Mouse (Mus musculus): Measurements from ENCODE around the gene Rgs8.

Rgs8 gene

DNA sequence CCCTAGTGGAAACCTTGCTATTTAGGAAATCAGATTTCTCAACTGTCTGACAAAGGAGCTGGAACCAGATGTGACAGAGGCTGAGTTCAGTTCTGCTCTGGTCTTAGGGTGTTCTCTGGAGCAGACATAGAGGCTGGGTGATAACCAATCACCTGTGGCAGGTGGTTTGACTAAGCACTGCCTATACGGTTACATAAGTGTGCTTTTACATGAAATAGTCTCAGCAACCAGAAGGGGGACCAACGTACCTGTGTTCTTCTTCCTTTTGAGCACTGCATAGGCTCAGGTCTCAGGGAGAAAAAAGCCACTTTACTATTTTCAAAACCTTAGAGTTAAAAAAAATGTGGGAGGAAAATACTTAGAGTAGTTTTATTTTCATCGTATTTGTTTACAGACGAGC is 22.8 kb downstream of the Rgs8 start:
- DNase-seq (ENCODE audit: low spot score), result no peak

GRCm38 (mm10) chr1:153677635-153678034 is 24.8 kb downstream of the Rgs8 start:
- no peak for DNase-seq (ENCODE audit: low spot score)

DNA sequence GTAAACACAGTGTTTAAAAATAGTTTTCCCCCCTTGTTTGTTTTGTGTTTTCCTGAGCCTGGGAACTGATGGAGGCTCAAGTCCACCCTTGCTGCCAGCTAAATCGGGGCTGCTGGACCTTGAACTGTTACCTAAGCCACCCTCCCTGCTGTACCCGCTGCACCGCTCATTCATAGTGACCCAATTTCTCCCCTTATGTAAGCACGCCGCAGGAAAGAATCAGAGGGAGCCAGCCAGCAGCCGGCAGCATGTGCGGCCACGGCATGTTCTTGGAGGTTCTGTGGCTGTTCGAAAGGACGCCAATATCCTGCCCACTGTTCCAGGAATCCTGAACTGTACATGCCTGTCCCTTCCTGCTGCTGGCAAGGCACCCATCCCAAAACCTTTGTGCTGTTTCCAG is 26.3 kb downstream of the Rgs8 start:
- no peak for DNase-seq (ENCODE audit: low spot score)

GRCm38 (mm10) chr1:153679653-153680052 is 26.8 kb downstream of the Rgs8 start:
- DNase-seq (ENCODE audit: low spot score), result no peak

GRCm38 (mm10) chr1:153680363-153680762 is 27.5 kb downstream of the Rgs8 start:
- no peak for DNase-seq (ENCODE audit: low spot score)

GRCm38 (mm10) chr1:153681036-153681435 is 28.2 kb downstream of the Rgs8 start:
- DNase-seq (ENCODE audit: low spot score), result no peak

DNA sequence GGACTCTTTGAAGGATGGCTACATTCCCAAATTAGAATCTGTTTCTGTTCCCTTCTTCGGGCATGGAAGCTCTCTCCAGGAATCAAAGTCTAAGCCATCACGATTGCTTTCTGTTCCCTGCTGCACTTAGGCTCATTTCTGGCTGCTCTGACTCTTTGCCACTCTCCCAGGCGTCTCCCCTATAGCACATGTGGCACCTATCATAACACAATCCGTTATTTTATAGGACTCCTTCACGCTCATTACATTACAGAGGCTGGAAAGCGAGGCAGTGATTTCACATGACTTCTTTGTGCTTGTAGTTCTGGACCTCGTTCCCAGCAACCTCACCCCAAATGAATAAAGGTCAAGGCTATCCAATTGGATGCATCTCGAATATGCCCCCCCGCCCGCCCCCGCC is 30.4 kb downstream of the Rgs8 start:
- no peak for DNase-seq (ENCODE audit: low spot score)

- DNase-seq (ENCODE audit: low spot score), result no peak
Observed at GRCm38 (mm10) chr1:153685630-153686029, 32.8 kb downstream of the Rgs8 start.

- no peak for DNase-seq (ENCODE audit: low spot score)
Observed at GRCm38 (mm10) chr1:153692526-153692925, 39.7 kb downstream of the Rgs8 start.

GRCm38 (mm10) chr1:153694372-153695120 is 41.7 kb downstream of the Rgs8 start:
- no peak for DNase-seq (ENCODE audit: low spot score)

DNA sequence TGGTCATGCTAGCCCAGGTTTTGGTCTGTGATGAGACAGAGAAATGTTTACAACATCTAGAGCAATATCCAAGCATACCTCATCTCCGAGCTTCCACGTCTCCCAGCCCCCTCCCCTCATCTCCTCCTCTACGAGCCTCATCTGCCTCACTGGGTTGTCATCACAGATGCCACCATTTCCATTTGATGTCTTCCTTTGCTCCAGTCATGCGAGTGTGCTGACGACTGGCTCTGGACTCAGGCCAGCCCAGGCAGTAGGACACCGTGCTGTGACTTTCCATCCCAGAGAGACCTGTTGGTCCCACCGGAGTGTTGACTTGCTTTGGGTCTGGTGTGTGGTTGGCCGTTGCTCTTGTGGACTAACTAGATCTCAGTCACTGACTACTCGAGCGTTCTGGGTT is 42.6 kb downstream of the Rgs8 start:
- DNase-seq (ENCODE audit: low spot score), result no peak

DNA sequence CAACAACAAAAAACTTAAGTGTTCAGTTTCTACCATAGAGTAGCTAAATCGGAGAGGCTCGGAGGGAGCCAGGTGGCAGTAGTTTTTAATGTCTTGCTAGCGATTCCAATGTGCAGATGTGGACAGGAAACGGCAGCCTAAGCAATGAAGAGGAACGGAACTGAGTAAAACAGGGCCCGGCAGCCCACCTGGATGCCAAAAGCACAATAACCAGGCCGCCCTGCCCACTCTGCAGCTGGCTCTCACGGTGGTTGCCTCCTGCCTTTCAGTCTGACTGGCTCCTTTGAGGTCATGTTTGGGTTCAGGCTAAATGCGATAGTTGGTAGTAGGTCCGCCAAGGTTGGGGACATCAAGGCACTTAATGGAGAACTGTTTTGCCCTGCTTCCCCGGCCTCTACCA is 43.3 kb downstream of the Rgs8 start:
- DNase-seq (ENCODE audit: low spot score), result no peak

DNA sequence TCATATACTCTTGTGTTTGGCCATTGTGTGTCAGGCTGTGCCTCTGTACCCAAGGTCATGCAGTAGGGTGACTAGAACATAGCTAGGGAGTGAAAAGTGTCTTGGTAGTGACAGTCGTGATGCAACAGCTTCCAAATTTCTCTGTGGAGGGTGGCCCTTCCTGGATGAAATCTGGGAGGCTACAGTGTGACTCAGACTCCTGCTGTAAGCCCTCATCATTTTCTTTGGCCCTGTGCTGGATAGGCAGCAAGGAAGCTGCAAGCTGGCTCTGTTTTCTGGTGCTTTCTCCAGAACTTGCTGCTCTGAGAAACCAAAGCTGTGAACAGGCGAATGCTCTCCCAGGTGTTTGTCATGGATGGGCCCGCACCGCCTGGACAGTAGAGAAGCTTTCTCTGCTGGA is 43.7 kb downstream of the Rgs8 start:
- DNase-seq (ENCODE audit: low spot score), result no peak

- no peak for DNase-seq (ENCODE audit: low spot score)
Observed at GRCm38 (mm10) chr1:153697581-153698251, 44.9 kb downstream of the Rgs8 start.

GRCm38 (mm10) chr1:153698311-153699084 is 45.7 kb downstream of the Rgs8 start:
- DNase-seq (ENCODE audit: low spot score), result no peak

- no peak for DNase-seq (ENCODE audit: low spot score)
Observed at GRCm38 (mm10) chr1:153700448-153701063, 47.7 kb downstream of the Rgs8 start.

- no peak for DNase-seq (ENCODE audit: low spot score)
Observed at GRCm38 (mm10) chr1:153701461-153701860, 48.6 kb downstream of the Rgs8 start.

DNA sequence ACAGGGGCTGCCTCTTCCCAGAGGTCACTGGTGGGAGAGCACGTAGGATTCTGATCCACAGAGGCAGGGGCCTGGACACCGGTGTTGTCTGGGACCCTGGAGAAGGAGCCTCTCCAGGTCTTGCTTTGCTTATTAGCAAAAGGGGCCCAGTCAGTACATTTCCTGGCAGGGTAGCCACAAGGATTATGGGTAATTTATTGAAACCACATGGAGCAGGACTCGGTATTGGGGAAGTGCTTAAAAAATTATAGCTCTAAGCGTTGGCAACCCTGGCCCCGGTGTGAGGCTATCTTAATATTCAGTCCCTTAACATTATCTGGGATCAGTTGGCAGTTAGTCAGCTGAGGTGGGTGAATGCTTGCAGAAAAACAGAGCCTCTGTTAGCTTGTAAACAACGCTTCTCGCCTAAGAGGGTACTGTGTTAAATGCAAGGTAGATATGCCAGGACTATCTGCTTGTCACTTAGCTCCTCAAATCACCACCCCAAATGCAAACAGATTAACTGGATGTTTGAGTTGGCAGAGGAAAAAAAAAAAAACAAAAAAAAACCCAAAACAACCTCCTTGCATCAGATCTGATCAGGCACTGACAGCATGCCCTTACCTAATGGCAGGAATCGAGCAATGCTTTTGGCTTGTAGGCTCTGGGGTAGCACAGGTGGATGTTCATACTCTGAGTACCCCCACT is 49.5 kb downstream of the Rgs8 start:
- DNase-seq (ENCODE audit: low spot score), result no peak

- no peak for DNase-seq (ENCODE audit: low spot score)
Observed at GRCm38 (mm10) chr1:153702853-153703410, 50.1 kb downstream of the Rgs8 start.

DNA sequence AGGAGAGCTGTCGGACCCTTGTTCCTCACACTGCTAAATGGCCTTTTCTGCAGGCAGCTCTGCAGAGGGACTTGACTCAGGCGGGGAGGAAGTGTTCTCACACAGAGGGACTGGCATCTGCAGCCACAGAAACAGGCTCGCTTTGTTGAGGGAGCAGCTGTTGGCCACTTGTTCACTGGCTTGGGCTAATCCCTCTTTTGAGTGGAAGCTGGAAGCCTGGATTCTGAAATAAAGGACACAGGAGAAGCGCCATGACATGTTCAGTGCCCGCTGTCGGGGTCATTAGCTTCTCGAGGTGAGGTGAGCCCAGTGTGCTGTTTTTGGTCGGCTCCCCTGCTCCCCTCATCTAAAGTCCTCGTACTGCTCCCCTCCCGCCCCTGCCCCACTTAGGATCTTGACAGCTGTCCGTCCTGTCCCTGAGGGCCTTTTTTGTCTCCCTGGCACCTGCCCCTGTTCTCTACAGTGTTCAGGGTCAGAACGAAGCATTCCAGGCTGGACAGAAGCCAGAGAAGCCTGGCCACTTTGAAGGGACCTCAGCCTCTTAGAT is 50.7 kb downstream of the Rgs8 start:
- DNase-seq (ENCODE audit: low spot score), result no peak

DNA sequence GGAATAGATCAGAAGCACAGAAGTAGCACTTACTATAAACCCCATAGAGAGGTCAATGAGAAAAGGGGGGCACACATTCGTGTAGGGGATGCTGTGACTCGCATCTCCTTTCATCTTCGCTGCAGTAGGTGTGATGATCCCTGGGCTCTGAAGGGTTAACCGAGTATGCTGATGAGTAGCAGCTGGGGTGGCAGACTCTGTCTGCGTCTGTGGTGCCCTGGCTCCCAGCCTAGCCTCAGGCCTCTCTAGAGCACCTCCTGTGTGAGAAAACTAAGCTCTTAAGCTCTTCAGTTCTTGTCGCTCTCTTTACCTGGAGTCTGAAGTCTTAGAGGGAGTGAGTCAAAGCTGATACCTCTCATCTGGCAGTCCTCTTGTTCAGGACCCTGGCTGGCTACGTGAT is 51.3 kb downstream of the Rgs8 start:
- no peak for DNase-seq (ENCODE audit: low spot score)

All from testis, postnatal 10 days (tissue).